Mouse (Mus musculus): ENCODE results near the gene Mr1. TPM values are rescaled to one million over a fixed set of nuclear protein-coding genes. Genes with fewer than 3 reads are reported as not detected.

Mr1 gene
- total RNA-seq, 2 experiments from 2014 or later = 0.34 to 1.3 TPM

DNA sequence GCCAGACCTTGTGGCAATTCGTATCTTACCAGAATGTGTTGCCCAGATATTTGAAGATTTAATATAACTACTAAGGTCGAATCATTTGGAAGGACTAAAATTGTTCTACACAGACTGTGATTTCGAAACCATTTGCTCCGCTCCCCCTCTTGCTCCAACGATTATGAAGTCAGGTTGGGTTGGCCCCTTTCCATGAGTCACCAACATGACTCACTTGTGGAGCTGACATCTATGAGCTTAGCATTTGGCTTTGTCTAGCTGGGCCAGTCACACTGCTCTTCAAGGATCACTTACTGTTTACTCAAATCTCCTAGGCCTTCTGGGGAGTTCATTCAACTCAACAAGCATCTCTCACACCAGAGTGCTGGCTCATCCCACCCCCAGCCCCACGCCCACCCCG lies 7.8 kb downstream of the Mr1 start:
- no peak for ATAC-seq (replicated peaks; ENCODE audit: low FRiP score, poor library complexity, severe bottlenecking)

DNA sequence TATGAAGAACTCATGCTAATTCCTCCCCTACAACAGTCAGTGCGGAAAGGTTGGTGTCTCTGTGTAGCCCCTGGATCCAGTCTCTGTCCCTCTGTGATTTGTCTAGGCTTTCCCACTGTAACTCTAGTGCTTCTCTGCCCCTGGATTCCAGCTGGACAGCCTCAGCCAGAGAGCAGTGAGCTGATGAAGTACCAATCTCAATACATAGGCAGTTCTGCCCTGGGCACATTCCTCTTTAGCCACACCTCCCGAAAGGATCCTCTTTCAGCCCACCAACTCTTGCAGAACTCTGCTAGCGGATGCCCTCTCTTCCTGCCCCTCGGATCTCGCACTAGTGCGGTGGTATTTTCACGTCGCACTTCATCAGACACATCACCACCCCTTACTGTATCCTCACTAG lies 11.7 kb downstream of the Mr1 start:
- ATAC-seq (replicated peaks; ENCODE audit: low FRiP score, poor library complexity, severe bottlenecking) = no peak

GRCm38 (mm10) chr1:155127429-155127934 lies 19.1 kb downstream of the Mr1 start:
- ATAC-seq (replicated peaks; ENCODE audit: low FRiP score, poor library complexity, severe bottlenecking) = no peak

DNA sequence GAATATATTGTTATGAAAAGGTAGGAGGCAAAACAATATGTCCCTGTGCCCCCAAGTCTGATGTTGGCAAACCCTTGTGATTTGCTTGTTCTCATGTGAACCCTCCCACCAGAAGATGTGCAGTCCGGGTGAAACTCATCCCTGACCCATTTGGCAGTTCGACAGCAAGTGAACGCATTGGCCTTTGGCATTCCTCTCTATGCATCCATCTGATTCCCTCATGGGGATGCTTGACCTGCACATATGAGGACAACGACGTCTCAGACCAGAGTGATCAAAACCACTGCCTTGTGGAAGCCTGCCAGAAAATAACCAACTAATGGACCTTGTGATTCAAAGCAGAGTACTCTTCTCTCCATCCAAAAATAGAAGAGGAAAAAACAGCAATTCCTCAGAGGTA lies 19.9 kb downstream of the Mr1 start:
- no peak for ATAC-seq (replicated peaks; ENCODE audit: low FRiP score, poor library complexity, severe bottlenecking)

DNA sequence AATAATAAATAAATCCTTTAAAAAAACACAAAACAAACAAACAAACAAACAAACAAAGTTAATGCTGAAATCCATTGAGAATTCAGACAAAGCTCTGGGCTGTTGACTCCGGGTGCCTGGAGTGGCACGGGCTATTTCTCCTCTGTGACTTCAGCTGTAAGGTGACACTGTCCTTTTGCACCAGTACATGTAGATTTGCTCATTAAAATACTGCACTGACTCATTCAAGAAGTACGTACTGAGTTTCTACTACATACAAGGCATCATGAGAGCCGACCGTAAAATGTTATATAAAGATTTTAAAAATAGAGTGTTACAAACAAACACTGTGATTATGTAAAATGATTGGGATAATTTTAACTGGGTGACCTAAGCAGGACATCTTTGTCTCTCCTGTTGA lies 22.2 kb downstream of the Mr1 start:
- ATAC-seq (replicated peaks; ENCODE audit: low FRiP score, poor library complexity, severe bottlenecking) = no peak

DNA sequence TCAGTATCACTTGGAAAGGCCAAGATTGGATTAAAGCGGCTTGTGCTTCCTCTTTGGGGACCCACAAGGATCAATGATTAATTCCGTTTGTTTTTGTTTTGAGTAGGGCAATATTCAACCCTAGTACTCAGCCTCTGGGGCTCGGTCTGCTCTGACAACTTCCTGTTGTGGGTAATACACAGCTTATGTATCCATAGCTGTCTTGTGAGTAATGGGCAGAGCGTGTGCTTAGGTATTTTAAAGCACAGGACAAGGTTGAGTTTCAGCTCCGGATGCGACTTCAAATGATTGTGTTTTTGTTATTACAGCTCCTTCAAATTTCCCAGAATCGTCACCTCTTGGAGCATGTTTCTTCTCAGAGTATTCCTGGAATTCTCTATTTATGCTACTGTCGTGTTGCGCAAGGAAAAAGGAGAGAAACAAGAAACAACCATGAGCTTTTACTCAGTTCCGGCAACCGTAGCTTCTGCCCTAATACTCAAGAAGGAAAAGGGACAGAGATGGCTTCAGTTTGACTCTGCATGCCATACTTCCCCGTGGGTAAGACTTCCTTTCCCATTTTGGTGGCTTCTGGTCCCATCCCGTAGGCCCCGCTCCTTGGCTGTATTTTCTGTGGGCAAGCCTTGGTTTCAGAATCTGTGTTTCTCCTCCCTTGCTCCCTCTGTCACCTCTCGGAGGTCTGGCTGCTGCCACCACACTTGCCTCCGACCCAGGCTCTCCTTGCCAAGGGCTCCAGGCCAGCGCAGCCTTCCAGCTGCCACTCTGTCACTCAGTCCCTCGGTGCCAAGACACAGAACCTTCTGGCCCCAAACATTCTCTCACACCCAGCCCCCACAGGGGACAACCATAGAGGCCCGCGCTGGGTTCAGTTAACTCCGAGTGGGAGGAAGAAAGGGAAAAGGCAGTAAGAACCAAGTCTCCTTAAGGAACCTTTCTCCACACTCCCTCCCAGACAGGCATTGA lies 24.4 kb downstream of the Mr1 start:
- no peak for ATAC-seq (replicated peaks; ENCODE audit: low FRiP score, poor library complexity, severe bottlenecking)

- no peak for ATAC-seq (replicated peaks; ENCODE audit: low FRiP score, poor library complexity, severe bottlenecking)
Observed at GRCm38 (mm10) chr1:155119719-155120118, 26.9 kb downstream of the Mr1 start.

DNA sequence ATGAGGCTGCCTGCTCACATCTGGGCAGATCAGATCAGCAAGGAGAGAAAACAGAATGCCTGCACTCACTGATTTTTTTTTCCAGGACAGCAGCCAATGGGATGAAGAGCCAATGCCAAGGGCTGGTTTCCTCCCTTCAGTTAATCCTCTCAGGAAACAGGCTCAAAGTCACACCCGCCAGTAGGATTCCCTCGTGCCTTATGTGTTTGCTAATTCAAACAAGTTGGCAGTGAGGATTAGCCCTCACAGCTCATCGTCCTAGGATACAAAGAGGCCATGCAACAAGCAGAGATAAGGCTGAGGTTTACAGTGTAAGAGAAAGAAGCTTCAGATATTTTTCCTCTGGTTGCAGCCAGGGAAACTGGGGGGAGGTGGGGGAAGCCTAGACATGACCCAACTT lies 32.7 kb downstream of the Mr1 start:
- no peak for ATAC-seq (replicated peaks; ENCODE audit: low FRiP score, poor library complexity, severe bottlenecking)

DNA sequence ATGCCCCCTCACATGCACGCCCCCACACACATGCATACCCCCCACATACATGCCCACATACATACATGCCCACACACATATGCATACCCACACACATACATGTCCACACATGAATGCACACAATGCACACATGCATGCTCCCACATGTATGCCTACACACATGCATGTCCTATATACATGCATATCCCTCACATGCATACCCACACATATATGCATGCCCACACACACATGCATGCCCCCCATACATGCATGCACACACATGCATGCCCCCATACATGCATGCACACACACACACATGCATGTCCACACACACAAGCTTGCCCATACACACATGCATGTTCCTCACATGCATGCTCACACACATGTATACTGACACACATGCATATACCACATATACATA lies 33.7 kb downstream of the Mr1 start:
- ATAC-seq (replicated peaks; ENCODE audit: low FRiP score, poor library complexity, severe bottlenecking) = no peak

GRCm38 (mm10) chr1:155112118-155112517 lies 34.5 kb downstream of the Mr1 start:
- no peak for ATAC-seq (replicated peaks; ENCODE audit: low FRiP score, poor library complexity, severe bottlenecking)

DNA sequence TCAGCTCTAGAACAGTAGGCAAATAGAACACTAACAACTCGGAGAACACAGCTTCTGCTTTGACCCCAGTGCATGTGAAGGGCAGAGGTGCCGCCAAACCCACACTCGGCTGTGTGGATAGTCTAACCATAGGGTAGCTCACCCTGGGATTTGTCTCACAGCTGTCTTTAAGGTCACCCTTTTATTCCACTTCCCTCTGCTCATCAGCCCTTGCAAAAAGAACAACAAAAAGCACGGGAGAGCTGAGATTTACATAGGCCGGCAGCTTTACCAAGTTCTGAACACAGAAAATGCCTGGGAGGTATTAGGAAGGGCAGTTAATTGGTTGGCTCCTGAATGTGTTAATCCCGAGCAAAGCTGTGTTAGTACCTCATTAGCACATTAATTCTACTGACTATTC lies 35.1 kb downstream of the Mr1 start:
- ATAC-seq (replicated peaks; ENCODE audit: low FRiP score, poor library complexity, severe bottlenecking) = no peak

DNA sequence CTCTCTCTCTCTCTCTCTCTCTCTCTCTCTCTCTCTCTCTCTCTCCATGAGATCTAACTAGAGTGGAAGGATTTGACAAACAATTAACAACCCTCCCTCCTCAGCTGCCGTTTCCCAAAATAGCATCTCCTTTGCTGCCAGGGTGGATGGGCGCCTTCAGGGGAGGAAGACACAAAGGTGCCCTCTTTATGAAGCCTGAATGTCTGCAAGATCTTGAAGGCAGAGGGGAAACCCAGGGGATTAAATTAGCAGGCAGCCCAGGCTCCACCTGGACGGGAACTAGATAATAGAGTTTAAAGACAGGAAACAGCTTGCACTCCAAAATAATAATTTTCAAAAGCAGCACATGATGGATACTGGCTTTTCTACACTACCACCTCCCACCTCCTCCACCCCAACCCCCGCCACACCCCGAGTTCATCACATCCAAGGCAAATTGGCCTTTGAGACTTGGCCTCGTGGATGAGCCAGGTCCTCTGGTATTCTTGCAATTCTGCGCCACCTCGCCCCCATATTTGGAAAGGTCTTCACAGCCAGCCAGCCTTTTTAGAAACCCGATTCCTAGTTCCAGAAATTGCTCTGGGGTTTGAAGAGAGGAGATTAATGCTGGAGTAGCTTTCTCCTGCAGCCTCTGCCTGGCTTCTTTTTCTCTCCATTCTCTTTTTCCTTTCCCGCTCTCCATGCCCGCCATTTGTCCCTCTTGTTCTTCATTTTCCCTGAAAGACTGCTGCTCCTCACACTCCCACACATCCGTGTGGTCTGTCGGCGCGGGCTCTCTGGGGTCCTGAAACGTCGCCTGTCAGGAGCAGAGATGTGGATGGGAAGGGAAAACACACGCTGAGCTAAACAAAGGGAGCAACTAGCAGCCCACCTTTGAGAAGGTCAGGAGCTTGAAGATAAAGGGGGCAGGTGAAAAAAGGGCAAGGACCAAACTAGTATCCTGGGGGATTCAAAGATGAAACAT lies 36.9 kb downstream of the Mr1 start:
- no peak for ATAC-seq (replicated peaks; ENCODE audit: low FRiP score, poor library complexity, severe bottlenecking)

DNA sequence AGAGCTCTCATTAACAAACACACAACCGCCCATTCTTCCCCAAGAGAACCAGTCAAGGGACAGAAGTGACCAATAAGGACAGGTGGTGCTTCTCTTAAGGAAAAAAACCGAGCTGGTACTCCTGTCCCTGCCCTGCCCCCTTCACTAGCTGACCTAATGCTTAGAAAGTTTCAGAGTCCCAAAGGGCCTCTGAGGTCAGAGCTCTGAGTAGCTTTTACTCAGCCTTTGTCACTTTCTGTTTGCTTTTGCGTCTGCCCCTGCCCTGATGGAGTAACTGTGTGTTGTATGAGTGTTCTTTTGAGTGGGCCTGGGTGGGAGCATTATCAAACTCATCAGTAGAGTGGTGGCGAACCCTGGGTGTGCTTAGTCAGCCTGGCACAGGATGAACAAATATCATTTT lies 38.2 kb downstream of the Mr1 start:
- no peak for ATAC-seq (replicated peaks; ENCODE audit: low FRiP score, poor library complexity, severe bottlenecking)

DNA sequence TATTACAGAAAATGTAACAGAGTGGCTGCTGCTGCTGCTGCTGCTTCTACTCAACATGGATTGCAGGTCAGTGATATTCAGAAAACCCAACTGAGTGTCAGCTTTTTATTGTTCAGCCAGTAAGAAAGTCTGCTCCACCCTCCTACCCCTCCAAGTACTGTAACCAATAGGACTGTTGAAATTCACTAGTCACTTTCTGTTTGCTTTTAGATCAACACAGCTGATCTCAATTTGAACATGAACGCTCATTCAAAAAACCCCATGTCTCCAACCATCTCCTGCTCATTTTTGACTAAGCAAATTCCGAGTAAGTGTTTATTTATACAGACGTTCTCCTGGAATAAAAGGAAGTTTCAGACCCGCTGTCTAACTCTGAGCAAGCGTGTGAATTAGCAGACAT lies 38.8 kb downstream of the Mr1 start:
- ATAC-seq (replicated peaks; ENCODE audit: low FRiP score, poor library complexity, severe bottlenecking) = no peak

- ATAC-seq (replicated peaks; ENCODE audit: low FRiP score, poor library complexity, severe bottlenecking) = no peak
Observed at GRCm38 (mm10) chr1:155106310-155106709, 40.3 kb downstream of the Mr1 start.

GRCm38 (mm10) chr1:155103991-155104390 lies 42.6 kb downstream of the Mr1 start:
- no peak for ATAC-seq (replicated peaks; ENCODE audit: low FRiP score, poor library complexity, severe bottlenecking)

DNA sequence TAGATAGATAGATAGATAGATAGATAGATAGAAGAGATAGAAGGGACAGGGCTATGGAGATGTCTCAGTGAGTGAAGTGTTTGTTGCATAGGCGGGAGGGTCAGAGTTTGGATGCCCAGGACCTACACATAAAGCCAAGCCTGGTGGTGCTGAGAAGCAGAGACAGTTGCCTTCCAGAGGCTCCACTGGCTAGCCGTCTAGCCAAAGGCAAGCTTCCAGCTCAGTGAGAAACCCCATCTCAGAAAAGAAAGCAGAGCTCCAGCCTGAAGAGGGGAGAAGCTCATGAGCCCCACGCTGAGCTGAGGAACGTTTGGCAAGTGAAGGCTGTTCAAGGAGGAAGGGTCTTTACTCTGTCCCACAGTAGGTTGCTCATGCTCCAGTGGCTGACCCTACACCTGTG lies 44.0 kb downstream of the Mr1 start:
- no peak for ATAC-seq (replicated peaks; ENCODE audit: low FRiP score, poor library complexity, severe bottlenecking)

- peak; percentile 87 for ATAC-seq (replicated peaks; ENCODE audit: low FRiP score, poor library complexity, severe bottlenecking)
Observed at GRCm38 (mm10) chr1:155099280-155099848, 47.2 kb downstream of the Mr1 start, which contains the start of gene Ier5. Gene Ier5 (minus strand): TSS chr1:155099636.

GRCm38 (mm10) chr1:155098486-155099279 lies 47.9 kb downstream of the Mr1 start:
- no peak for ATAC-seq (replicated peaks; ENCODE audit: low FRiP score, poor library complexity, severe bottlenecking)

Measured in erythroblast, adult 5-6 weeks (primary cell).